Mouse (Mus musculus) gastrocnemius, adult 8-10 months (tissue): ENCODE results near the gene Pou2f3. TPM values are rescaled to one million over a fixed set of nuclear protein-coding genes. Genes with fewer than 3 reads are reported as not detected.
A peak's percentile ranks its signal among the peaks of the same experiment; 100 is the strongest.

Source experiments
- DNase-seq, 2 experiments: peaks; one replicate each; pipeline ENCODE4 v3.0.0; 2022; ENCODE audit warnings: low spot score in 2 of 2
- total RNA-seq, 4 experiments: library from RNA; stranded (reverse); gene quantifications; 2 replicates each; pipeline ENCODE4 v1.2.4; 2022

The Pou2f3 gene
- total RNA-seq, 4 experiments from 2014 or later = not detected

GRCm38 (mm10) chr9:43109125-43109524 lies 101.0 kb downstream of the Pou2f3 start:
- no peak for DNase-seq

- DNase-seq = no peak
Measured at GRCm38 (mm10) chr9:43108721-43109120, 101.4 kb downstream of the Pou2f3 start.

- DNase-seq = no peak
Measured at GRCm38 (mm10) chr9:43108081-43108480, 102.1 kb downstream of the Pou2f3 start.

- no peak for DNase-seq
Measured at GRCm38 (mm10) chr9:43107555-43107954, 102.6 kb downstream of the Pou2f3 start.

GRCm38 (mm10) chr9:43107187-43107517 lies 103.0 kb downstream of the Pou2f3 start, which contains the start of gene Arhgef12:
Gene Arhgef12 (minus strand): TSS chr9:43107239.
- peak; percentile 38 to 40 for DNase-seq

- peak; percentile 36 to 46 for DNase-seq
Measured at GRCm38 (mm10) chr9:43106426-43107186, 103.6 kb downstream of the Pou2f3 start.

GRCm38 (mm10) chr9:43105664-43106361 lies 104.4 kb downstream of the Pou2f3 start:
- peak; percentile 89 for DNase-seq

- DNase-seq = peak in 1 of 2 experiments; percentile 27
Measured at GRCm38 (mm10) chr9:43104873-43105663, 105.1 kb downstream of the Pou2f3 start.

GRCm38 (mm10) chr9:43104526-43104872 lies 105.7 kb downstream of the Pou2f3 start:
- DNase-seq = no peak

- no peak for DNase-seq
Measured at GRCm38 (mm10) chr9:43103675-43104299, 106.4 kb downstream of the Pou2f3 start.

GRCm38 (mm10) chr9:43102931-43103330 lies 107.2 kb downstream of the Pou2f3 start:
- DNase-seq = no peak

GRCm38 (mm10) chr9:43101936-43102595 lies 108.1 kb downstream of the Pou2f3 start:
- no peak for DNase-seq

GRCm38 (mm10) chr9:43098922-43099321 lies 111.2 kb downstream of the Pou2f3 start:
- DNase-seq = no peak

- DNase-seq = no peak
Measured at GRCm38 (mm10) chr9:43097801-43098557, 112.2 kb downstream of the Pou2f3 start.

- no peak for DNase-seq
Measured at GRCm38 (mm10) chr9:43096337-43096736, 113.8 kb downstream of the Pou2f3 start.

- DNase-seq = no peak
Measured at GRCm38 (mm10) chr9:43094828-43095227, 115.3 kb downstream of the Pou2f3 start.

- DNase-seq = no peak
Measured at GRCm38 (mm10) chr9:43093803-43094202, 116.4 kb downstream of the Pou2f3 start.

- no peak for DNase-seq
Measured at GRCm38 (mm10) chr9:43085686-43086285, 124.4 kb downstream of the Pou2f3 start.

GRCm38 (mm10) chr9:43084496-43085362 lies 125.4 kb downstream of the Pou2f3 start:
- DNase-seq = no peak
